Mouse (Mus musculus) lung, postnatal 0 days (tissue): Measurements from ENCODE around the gene Igsf3. TPM values are rescaled to one million over a fixed set of nuclear protein-coding genes. Genes with fewer than 3 reads are reported as not detected.
A peak's percentile ranks its signal among the peaks of the same experiment; 100 is the strongest.

Source experiments
- ATAC-seq: fragments of 200-750 bp; cut with Nextera tagmentation; 2 replicates; pipeline ENCODE4 v1.8.0; 2017; ENCODE audit warnings: moderate library complexity
- DNase-seq: peaks from one replicate; pipeline ENCODE4 v3.0.0-alpha.2; 2016; ENCODE audit warnings: low spot score
- H3K27ac ChIP-seq: fragments of 300-500 bp; sonication (generic); 2 replicates; pipeline ENCODE4 v1.5.1; 2014; ENCODE audit warnings: antibody characterized with exemption, mild to moderate bottlenecking, low read length, mixed read lengths
- H3K27me3 ChIP-seq: fragments of 300-500 bp; sonication (generic); replicated peaks from 2 replicates; pipeline ENCODE4 v1.6.1; 2014; ENCODE audit warnings: low read length, mixed read lengths; ENCODE audit not compliant: insufficient read depth
- H3K36me3 ChIP-seq: fragments of 300-500 bp; sonication (generic); 2 replicates; pipeline ENCODE4 v1.6.1; 2014; ENCODE audit warnings: low read length, mixed read lengths; ENCODE audit not compliant: insufficient read depth
- H3K4me1 ChIP-seq: fragments of 300-500 bp; sonication (generic); 2 replicates; pipeline ENCODE4 v1.6.1; 2014; ENCODE audit warnings: antibody characterized with exemption, low read depth, low read length, mixed read lengths; ENCODE audit not compliant: insufficient read depth
- H3K4me2 ChIP-seq: fragments of 300-500 bp; sonication (generic); replicated peaks from 2 replicates; pipeline ENCODE4 v1.6.1; 2014; ENCODE audit warnings: low read depth, mild to moderate bottlenecking, low read length, moderate library complexity, mixed read lengths
- H3K4me3 ChIP-seq: fragments of 300-500 bp; sonication (generic); 2 replicates; pipeline ENCODE4 v1.5.1; 2014; ENCODE audit warnings: low read depth, low read length
- H3K9ac ChIP-seq: fragments of 300-500 bp; sonication (generic); replicated peaks from 2 replicates; pipeline ENCODE4 v1.6.1; 2014; ENCODE audit warnings: low read depth, mild to moderate bottlenecking
- H3K9me3 ChIP-seq: fragments of 300-500 bp; sonication (generic); 2 replicates; pipeline ENCODE4 v1.6.1; 2016; ENCODE audit warnings: low read length, mixed read lengths
- CTCF ChIP-seq: IDR thresholded peaks from 2 replicates; pipeline ENCODE4 v1.5.1; 2016; ENCODE audit warnings: antibody characterized with exemption, mild to moderate bottlenecking
- EP300 ChIP-seq: IDR thresholded peaks from 2 replicates; pipeline ENCODE4 v1.6.1; 2016; ENCODE audit warnings: antibody characterized with exemption, mild to moderate bottlenecking, control low read depth
- WGBS: fragments of 180-500 bp; shearing (Covaris S2); extraction: QIAGEN DNeasy Blood & Tissue Kit; methylation state at CpG from one replicate; pipeline ENCODE4 v1.1.7; 2014; 5-methylcytosine and 5-hydroxymethylcytosine counted together
- polyA plus RNA-seq: library from polyadenylated mRNA; unstranded; fragments of >200 nt; fragmentation: Nextera tagmentation; extraction: Ambion mirVana; gene quantifications from 2 replicates; pipeline ENCODE4 v1.2.1, GENCODE M21; 2015

The Igsf3 gene
- polyA plus RNA-seq, 1 experiment from 2014 or later = 16.9 TPM

DNA sequence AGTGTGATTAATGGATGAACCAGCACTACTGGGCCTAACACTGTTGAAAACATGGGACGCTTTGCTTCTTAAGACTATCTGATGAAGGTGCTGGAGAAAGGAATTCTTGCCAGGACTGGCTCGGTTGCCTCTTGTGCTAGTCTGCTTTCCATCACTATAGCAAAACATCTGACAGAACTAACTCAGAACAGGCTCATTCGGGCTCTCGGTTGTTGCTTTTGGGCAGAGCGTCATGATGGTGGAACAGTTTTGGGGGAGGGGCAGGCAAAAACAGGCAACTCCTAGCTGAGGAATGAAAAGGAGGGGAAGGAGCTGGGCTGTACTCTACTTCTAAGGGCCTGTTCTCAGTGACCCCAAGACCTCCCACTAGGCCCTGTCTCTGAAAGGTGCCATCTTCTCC lies 4.8 kb downstream of the Igsf3 start:
- Histone ChIP-seq H3K9ac (no peak overlapping the region), H3K27ac (no peak overlapping the region), H3K9me3 (no peaks in the 10 kb centered on the region), H3K4me2 (no peak overlapping the region), H3K27me3 (no peaks in the 10 kb centered on the region), H3K4me3 (no peak overlapping the region), H3K4me1 (peaks cover 13% of the 10 kb centered on the region), H3K36me3 (no peaks in the 10 kb centered on the region)
- TF ChIP-seq CTCF = no peak
- TF ChIP-seq EP300 = no peak
- DNase-seq (no peak), ATAC-seq (no peak)
- WGBS = 70% methylated on average over 5 of the region's 5 CpGs

GRCm38 (mm10) chr3:101382751-101383150 lies 5.9 kb downstream of the Igsf3 start:
- no peak overlapping the region for H3K27ac ChIP-seq
- H3K4me1 ChIP-seq = peaks cover 11% of the 10 kb centered on the region
- 57% methylated on average over 4 of the region's 4 CpGs for WGBS

GRCm38 (mm10) chr3:101386430-101387016 lies 9.6 kb downstream of the Igsf3 start:
- H3K27me3 ChIP-seq = no peaks in the 10 kb centered on the region
- no peak overlapping the region for H3K9ac ChIP-seq
- ATAC-seq = peak; percentile 96
- DNase-seq = peak; percentile 91
- H3K4me3 ChIP-seq = no peak overlapping the region
- 17% methylated on average over 8 of the region's 8 CpGs for whole genome bisulfite sequencing
- H3K9me3 ChIP-seq = no peaks in the 10 kb centered on the region
- H3K4me1 ChIP-seq = no peaks in the 10 kb centered on the region
- H3K27ac ChIP-seq = no peak overlapping the region
- no peaks in the 10 kb centered on the region for H3K36me3 ChIP-seq
- TF ChIP-seq CTCF (no peak), EP300 (peak; percentile 89)
- no peak overlapping the region for H3K4me2 ChIP-seq

More at GRCm38 (mm10) chr3:101382751-101383150, 5.9 kb downstream of the Igsf3 start:
- Histone ChIP-seq H3K27me3 (no peaks in the 10 kb centered on the region), H3K4me3 (no peak overlapping the region), H3K9ac (no peak overlapping the region), H3K4me2 (no peak overlapping the region), H3K36me3 (no peaks in the 10 kb centered on the region), H3K9me3 (no peaks in the 10 kb centered on the region)
- TF ChIP-seq EP300 = no peak
- no peak for TF ChIP-seq CTCF
- ATAC-seq = no peak
- no peak for DNase-seq

DNA sequence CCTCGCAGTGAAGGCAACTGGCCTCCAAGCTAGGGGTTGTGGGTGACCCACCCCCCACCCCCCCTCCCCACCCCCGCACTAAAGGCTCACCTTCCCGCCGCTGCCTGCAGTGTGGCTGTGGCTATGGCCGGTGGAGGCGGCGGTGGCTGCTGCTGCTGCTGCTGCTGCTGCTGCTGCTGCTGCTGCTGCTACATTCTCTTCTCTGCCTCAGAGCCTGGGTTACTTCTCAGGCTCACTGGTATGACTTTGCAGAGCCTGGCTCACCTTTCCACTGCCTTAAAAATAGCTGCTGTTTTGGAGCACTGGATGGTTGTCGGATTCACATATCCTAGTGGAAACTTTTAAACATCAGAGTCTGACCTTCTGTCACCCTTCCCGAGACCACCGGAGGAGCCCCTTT lies 11.0 kb downstream of the Igsf3 start:
- Histone ChIP-seq H3K4me3 (no peak overlapping the region), H3K27ac (no peak overlapping the region), H3K9ac (no peak overlapping the region), H3K4me1 (no peaks in the 10 kb centered on the region), H3K4me2 (no peak overlapping the region), H3K36me3 (no peaks in the 10 kb centered on the region), H3K9me3 (no peaks in the 10 kb centered on the region), H3K27me3 (no peaks in the 10 kb centered on the region)
- TF ChIP-seq CTCF (no peak), EP300 (no peak)
- ATAC-seq = no peak
- WGBS = 29% methylated on average over 7 of the region's 10 CpGs
- DNase-seq = no peak

GRCm38 (mm10) chr3:101389566-101389965 lies 12.7 kb downstream of the Igsf3 start:
- Histone ChIP-seq H3K9ac (no peak overlapping the region), H3K36me3 (no peaks in the 10 kb centered on the region), H3K27me3 (no peaks in the 10 kb centered on the region), H3K4me1 (no peaks in the 10 kb centered on the region), H3K9me3 (no peaks in the 10 kb centered on the region), H3K4me2 (no peak overlapping the region), H3K4me3 (no peak overlapping the region), H3K27ac (no peak overlapping the region)
- TF ChIP-seq CTCF (no peak), EP300 (no peak)
- no peak for DNase-seq
- no peak for ATAC-seq
- WGBS = 74% methylated on average over 3 of the region's 3 CpGs

DNA sequence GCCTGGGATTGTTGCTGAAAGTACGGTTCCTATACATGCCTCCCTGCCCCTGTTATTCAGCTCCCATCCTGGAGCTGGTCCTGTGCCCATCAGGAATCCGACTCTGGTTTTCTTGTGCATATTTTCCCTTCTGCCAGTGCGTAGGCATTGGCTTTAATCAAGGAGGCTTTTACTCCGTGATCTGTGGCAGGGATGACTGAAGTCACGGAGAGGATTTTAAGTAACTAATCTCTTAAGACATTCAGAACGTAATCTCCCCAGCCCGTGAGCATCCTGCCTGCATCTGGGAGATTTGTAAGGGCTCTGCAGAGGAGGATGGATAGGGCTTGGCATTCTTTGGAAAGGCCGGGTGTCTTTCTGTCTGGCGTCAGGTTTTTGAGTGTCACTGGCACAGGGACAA lies 13.6 kb downstream of the Igsf3 start:
- no peak for TF ChIP-seq CTCF
- no peak for TF ChIP-seq EP300
- ATAC-seq (no peak), DNase-seq (no peak)
- H3K36me3 ChIP-seq = no peaks in the 10 kb centered on the region
- WGBS = 72% methylated on average over 9 of the region's 9 CpGs
- no peak overlapping the region for H3K4me2 ChIP-seq
- no peak overlapping the region for H3K4me3 ChIP-seq
- H3K9me3 ChIP-seq = no peaks in the 10 kb centered on the region
- no peak overlapping the region for H3K9ac ChIP-seq
- H3K27me3 ChIP-seq = no peaks in the 10 kb centered on the region
- H3K27ac ChIP-seq = no peak overlapping the region
- no peaks in the 10 kb centered on the region for H3K4me1 ChIP-seq

GRCm38 (mm10) chr3:101391991-101392390 lies 15.1 kb downstream of the Igsf3 start:
- H3K4me1 ChIP-seq = peaks cover 10% of the 10 kb centered on the region; the same call in 1 of the 2 replicates
- DNase-seq = no peak
- no peaks in the 10 kb centered on the region for H3K27me3 ChIP-seq
- TF ChIP-seq EP300 (no peak), CTCF (no peak)
- WGBS = 94% methylated on average over 6 of the region's 6 CpGs
- H3K27ac ChIP-seq = no peak overlapping the region
- no peaks in the 10 kb centered on the region for H3K36me3 ChIP-seq
- no peak overlapping the region for H3K4me3 ChIP-seq
- ATAC-seq = no peak
- H3K9ac ChIP-seq = no peak overlapping the region
- H3K4me2 ChIP-seq = no peak overlapping the region
- H3K9me3 ChIP-seq = no peaks in the 10 kb centered on the region
